Mouse (Mus musculus) embryonic fibroblast, embryonic 13.5 days (primary cell): ENCODE data around the gene 2010109A12Rik.

Experiments used
- CTCF ChIP-seq: IDR thresholded peaks from 2 replicates; pipeline ENCODE4 v1.5.1; 2011; ENCODE audit warnings: mild to moderate bottlenecking, control low read depth, low read length, moderate library complexity, borderline replicate concordance; ENCODE audit not compliant: insufficient read depth
- POLR2A ChIP-seq: IDR thresholded peaks from 2 replicates; pipeline ENCODE4 v1.6.1; 2011; ENCODE audit warnings: low read depth, mild to moderate bottlenecking, control low read depth, low read length, moderate library complexity

GRCm38 (mm10) chr5:93245280-93245679 is 39.0 kb downstream of the 2010109A12Rik start:
- TF ChIP-seq CTCF, result no peak
- TF ChIP-seq POLR2A, result no peak
